Mouse (Mus musculus): Measurements from ENCODE around the gene Sf3b3. TPM values are rescaled to one million over a fixed set of nuclear protein-coding genes. Genes with fewer than 3 reads are reported as not detected.

Gene Sf3b3
- polyA plus RNA-seq, 1 experiment from 2014 or later: 217 TPM

- ATAC-seq (ENCODE audit: insufficient read depth, low FRiP score, low TSS enrichment): no peak
- Histone ChIP-seq H3K27me3 (ENCODE audit: control insufficient read depth, insufficient read depth, low read length) (no peaks in the 10 kb centered on the region), H3K9ac (ENCODE audit: low read length) (no peak overlapping the region), H3K4me3 (ENCODE audit: low read depth, low read length) (no peak overlapping the region), H3K4me2 (ENCODE audit: low read depth) (no peak overlapping the region), H3K36me3 (ENCODE audit: control insufficient read depth, insufficient read depth, low read length) (peaks cover 21% of the 10 kb centered on the region), H3K27ac (ENCODE audit: low read depth, low read length) (no peak overlapping the region), H3K9me3 (ENCODE audit: control insufficient read depth, low read length) (no peaks in the 10 kb centered on the region), H3K4me1 (ENCODE audit: control insufficient read depth, insufficient read depth, low read length) (no peaks in the 10 kb centered on the region)
- WGBS: 92% methylated on average over 3 of the region's 3 CpGs
- DNase-seq (ENCODE audit: low spot score): no peak
These were observed 4.5 kb downstream of the Sf3b3 start for GRCm38 (mm10) chr8:110842012-110842574.

- Histone ChIP-seq H3K9me3 (ENCODE audit: control insufficient read depth, low read length) (no peaks in the 10 kb centered on the region), H3K4me1 (ENCODE audit: control insufficient read depth, insufficient read depth, low read length) (no peaks in the 10 kb centered on the region), H3K4me3 (ENCODE audit: low read depth, low read length) (no peak overlapping the region), H3K36me3 (ENCODE audit: control insufficient read depth, insufficient read depth, low read length) (peaks cover 22% of the 10 kb centered on the region), H3K27me3 (ENCODE audit: control insufficient read depth, insufficient read depth, low read length) (no peaks in the 10 kb centered on the region), H3K27ac (ENCODE audit: low read depth, low read length) (no peak overlapping the region), H3K4me2 (ENCODE audit: low read depth) (no peak overlapping the region), H3K9ac (ENCODE audit: low read length) (no peak overlapping the region)
- no peak for ATAC-seq (ENCODE audit: insufficient read depth, low FRiP score, low TSS enrichment)
- WGBS: 91% methylated on average over 3 of the region's 3 CpGs
- DNase-seq (ENCODE audit: low spot score): no peak
These were observed 14.6 kb downstream of the Sf3b3 start for GRCm38 (mm10) chr8:110831956-110832355.

GRCm38 (mm10) chr8:110828511-110828910 lies 18.1 kb downstream of the Sf3b3 start:
- ATAC-seq (ENCODE audit: insufficient read depth, low FRiP score, low TSS enrichment): no peak
- H3K9me3 ChIP-seq (ENCODE audit: control insufficient read depth, low read length): no peaks in the 10 kb centered on the region
- H3K9ac ChIP-seq (ENCODE audit: low read length): no peak overlapping the region
- WGBS: 90% methylated on average over 3 of the region's 3 CpGs
- DNase-seq (ENCODE audit: low spot score): no peak
- no peaks in the 10 kb centered on the region for H3K27me3 ChIP-seq (ENCODE audit: control insufficient read depth, insufficient read depth, low read length)
- H3K4me1 ChIP-seq (ENCODE audit: control insufficient read depth, insufficient read depth, low read length): no peaks in the 10 kb centered on the region
- no peak overlapping the region for H3K4me3 ChIP-seq (ENCODE audit: low read depth, low read length)
- H3K4me2 ChIP-seq (ENCODE audit: low read depth): no peak overlapping the region
- no peak overlapping the region for H3K27ac ChIP-seq (ENCODE audit: low read depth, low read length)
- H3K36me3 ChIP-seq (ENCODE audit: control insufficient read depth, insufficient read depth, low read length): peaks cover 25% of the 10 kb centered on the region

- H3K9me3 ChIP-seq (ENCODE audit: control insufficient read depth, low read length): no peaks in the 10 kb centered on the region
- DNase-seq (ENCODE audit: low spot score) (no peak), ATAC-seq (ENCODE audit: insufficient read depth, low FRiP score, low TSS enrichment) (no peak)
- WGBS: 78% methylated on average over 1 of the region's 1 CpGs
- no peak overlapping the region for H3K9ac ChIP-seq (ENCODE audit: low read length)
- H3K4me2 ChIP-seq (ENCODE audit: low read depth): no peak overlapping the region
- no peaks in the 10 kb centered on the region for H3K4me1 ChIP-seq (ENCODE audit: control insufficient read depth, insufficient read depth, low read length)
- peaks cover 33% of the 10 kb centered on the region for H3K36me3 ChIP-seq (ENCODE audit: control insufficient read depth, insufficient read depth, low read length)
- no peaks in the 10 kb centered on the region for H3K27me3 ChIP-seq (ENCODE audit: control insufficient read depth, insufficient read depth, low read length)
- H3K27ac ChIP-seq (ENCODE audit: low read depth, low read length): no peak overlapping the region
- no peak overlapping the region for H3K4me3 ChIP-seq (ENCODE audit: low read depth, low read length)
These were observed 21.7 kb downstream of the Sf3b3 start for GRCm38 (mm10) chr8:110824861-110825260.

GRCm38 (mm10) chr8:110821960-110822359 lies 24.6 kb downstream of the Sf3b3 start:
- 89% methylated on average over 3 of the region's 3 CpGs for WGBS
- peaks cover 44% of the 10 kb centered on the region for H3K36me3 ChIP-seq (ENCODE audit: control insufficient read depth, insufficient read depth, low read length)
- H3K27ac ChIP-seq (ENCODE audit: low read depth, low read length): no peak overlapping the region

GRCm38 (mm10) chr8:110820257-110820656 lies 26.3 kb downstream of the Sf3b3 start:
- no peak for ATAC-seq (ENCODE audit: insufficient read depth, low FRiP score, low TSS enrichment)
- no peak overlapping the region for H3K27ac ChIP-seq (ENCODE audit: low read depth, low read length)
- no peak overlapping the region for H3K9ac ChIP-seq (ENCODE audit: low read length)
- WGBS: 89% methylated on average over 2 of the region's 2 CpGs
- no peaks in the 10 kb centered on the region for H3K4me1 ChIP-seq (ENCODE audit: control insufficient read depth, insufficient read depth, low read length)
- H3K4me2 ChIP-seq (ENCODE audit: low read depth): no peak overlapping the region
- peaks cover 36% of the 10 kb centered on the region for H3K36me3 ChIP-seq (ENCODE audit: control insufficient read depth, insufficient read depth, low read length)
- no peak overlapping the region for H3K4me3 ChIP-seq (ENCODE audit: low read depth, low read length)
- H3K9me3 ChIP-seq (ENCODE audit: control insufficient read depth, low read length): no peaks in the 10 kb centered on the region
- no peaks in the 10 kb centered on the region for H3K27me3 ChIP-seq (ENCODE audit: control insufficient read depth, insufficient read depth, low read length)
- no peak for DNase-seq (ENCODE audit: low spot score)

More at GRCm38 (mm10) chr8:110821960-110822359, 24.6 kb downstream of the Sf3b3 start:
- no peaks in the 10 kb centered on the region for H3K9me3 ChIP-seq (ENCODE audit: control insufficient read depth, low read length)
- no peak overlapping the region for H3K4me2 ChIP-seq (ENCODE audit: low read depth)
- H3K27me3 ChIP-seq (ENCODE audit: control insufficient read depth, insufficient read depth, low read length): no peaks in the 10 kb centered on the region
- H3K9ac ChIP-seq (ENCODE audit: low read length): no peak overlapping the region
- no peak for DNase-seq (ENCODE audit: low spot score)
- ATAC-seq (ENCODE audit: insufficient read depth, low FRiP score, low TSS enrichment): no peak
- no peaks in the 10 kb centered on the region for H3K4me1 ChIP-seq (ENCODE audit: control insufficient read depth, insufficient read depth, low read length)
- no peak overlapping the region for H3K4me3 ChIP-seq (ENCODE audit: low read depth, low read length)

- H3K27ac ChIP-seq (ENCODE audit: low read depth, low read length): no peak overlapping the region
- H3K4me2 ChIP-seq (ENCODE audit: low read depth): no peak overlapping the region
- WGBS: 90% methylated on average over 3 of the region's 3 CpGs
- DNase-seq (ENCODE audit: low spot score) (no peak), ATAC-seq (ENCODE audit: insufficient read depth, low FRiP score, low TSS enrichment) (no peak)
- H3K27me3 ChIP-seq (ENCODE audit: control insufficient read depth, insufficient read depth, low read length): no peaks in the 10 kb centered on the region
- no peak overlapping the region for H3K9ac ChIP-seq (ENCODE audit: low read length)
- H3K4me3 ChIP-seq (ENCODE audit: low read depth, low read length): no peak overlapping the region
- H3K36me3 ChIP-seq (ENCODE audit: control insufficient read depth, insufficient read depth, low read length): peaks cover 42% of the 10 kb centered on the region
- H3K9me3 ChIP-seq (ENCODE audit: control insufficient read depth, low read length): no peaks in the 10 kb centered on the region
- no peaks in the 10 kb centered on the region for H3K4me1 ChIP-seq (ENCODE audit: control insufficient read depth, insufficient read depth, low read length)
These were observed 28.0 kb downstream of the Sf3b3 start for GRCm38 (mm10) chr8:110818593-110818992.

- peaks cover 51% of the 10 kb centered on the region for H3K36me3 ChIP-seq (ENCODE audit: control insufficient read depth, insufficient read depth, low read length)
- WGBS: 84% methylated on average over 1 of the region's 1 CpGs
These were observed 29.6 kb downstream of the Sf3b3 start for GRCm38 (mm10) chr8:110816990-110817389.

GRCm38 (mm10) chr8:110815308-110815707 lies 31.3 kb downstream of the Sf3b3 start:
- no peaks in the 10 kb centered on the region for H3K27me3 ChIP-seq (ENCODE audit: control insufficient read depth, insufficient read depth, low read length)
- no peak for ATAC-seq (ENCODE audit: insufficient read depth, low FRiP score, low TSS enrichment)
- no peak overlapping the region for H3K27ac ChIP-seq (ENCODE audit: low read depth, low read length)
- H3K36me3 ChIP-seq (ENCODE audit: control insufficient read depth, insufficient read depth, low read length): peaks cover 44% of the 10 kb centered on the region
- no peaks in the 10 kb centered on the region for H3K4me1 ChIP-seq (ENCODE audit: control insufficient read depth, insufficient read depth, low read length)
- WGBS: 81% methylated on average over 3 of the region's 3 CpGs
- no peaks in the 10 kb centered on the region for H3K9me3 ChIP-seq (ENCODE audit: control insufficient read depth, low read length)
- no peak for DNase-seq (ENCODE audit: low spot score)
- no peak overlapping the region for H3K9ac ChIP-seq (ENCODE audit: low read length)
- H3K4me3 ChIP-seq (ENCODE audit: low read depth, low read length): no peak overlapping the region
- no peak overlapping the region for H3K4me2 ChIP-seq (ENCODE audit: low read depth)

More at GRCm38 (mm10) chr8:110816990-110817389, 29.6 kb downstream of the Sf3b3 start:
- ATAC-seq (ENCODE audit: insufficient read depth, low FRiP score, low TSS enrichment): no peak
- Histone ChIP-seq H3K27ac (ENCODE audit: low read depth, low read length) (no peak overlapping the region), H3K9ac (ENCODE audit: low read length) (no peak overlapping the region), H3K9me3 (ENCODE audit: control insufficient read depth, low read length) (no peaks in the 10 kb centered on the region), H3K4me3 (ENCODE audit: low read depth, low read length) (no peak overlapping the region), H3K27me3 (ENCODE audit: control insufficient read depth, insufficient read depth, low read length) (no peaks in the 10 kb centered on the region), H3K4me2 (ENCODE audit: low read depth) (no peak overlapping the region), H3K4me1 (ENCODE audit: control insufficient read depth, insufficient read depth, low read length) (no peaks in the 10 kb centered on the region)
- DNase-seq (ENCODE audit: low spot score): no peak

Measured in neural tube, embryonic 11.5 days (tissue).